Mouse (Mus musculus) cerebellum, postnatal 14 days (tissue): ENCODE measurements around the gene Wdfy3.
"Not testable (repeated sequence)": the region's sequence is repeated elsewhere in the genome, so short reads cannot be mapped to it uniquely, and the experiment has no call there.

Source experiments
- DNase-seq, 2 experiments: peaks; one replicate each; pipeline ENCODE4 v3.0.0; 2021; ENCODE audit warnings: mixed read lengths in 2 of 2

The Wdfy3 gene

GRCm38 (mm10) chr5:101876185-101876584, 193.5 kb downstream of the Wdfy3 start:
- DNase-seq, result no peak

DNA sequence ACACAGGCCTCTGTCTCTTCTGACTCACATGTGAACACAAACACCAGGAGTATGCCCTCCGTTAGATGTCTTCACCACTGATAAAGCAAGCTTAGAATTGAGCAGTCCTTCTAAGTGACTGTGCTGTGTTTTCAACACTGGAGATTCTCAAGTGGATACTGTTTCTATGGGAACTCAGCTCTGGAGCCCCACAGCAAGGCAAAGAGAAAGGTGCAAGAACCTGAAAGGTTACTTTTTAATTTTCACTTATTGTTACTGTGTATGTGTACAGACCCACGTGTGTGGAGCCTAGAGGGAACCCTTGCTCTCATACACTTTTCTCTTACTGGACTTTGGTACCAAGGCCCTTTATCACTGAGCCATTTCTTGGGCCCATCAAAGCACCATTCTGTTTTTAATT, 203.0 kb downstream of the Wdfy3 start:
- no peak for DNase-seq

DNA sequence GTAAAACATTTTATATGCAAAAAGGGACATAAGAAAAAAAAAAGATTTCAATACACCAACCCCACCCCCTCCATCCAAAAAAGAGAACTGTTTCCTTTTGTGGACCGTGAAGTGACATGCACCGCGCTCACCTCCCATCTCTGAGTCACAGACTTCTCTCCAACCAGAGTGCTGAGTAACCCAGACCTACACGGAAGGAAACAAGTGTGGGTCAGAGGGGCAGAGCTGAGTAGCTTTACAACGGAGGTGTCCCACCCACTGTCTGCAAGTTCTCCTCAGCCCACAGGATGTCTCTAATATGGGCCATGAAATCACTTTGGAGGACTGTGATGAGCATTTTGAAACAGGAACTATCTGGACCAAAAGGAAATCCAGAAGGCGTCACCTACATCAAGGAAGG, 205.8 kb downstream of the Wdfy3 start:
- DNase-seq, result no peak

DNA sequence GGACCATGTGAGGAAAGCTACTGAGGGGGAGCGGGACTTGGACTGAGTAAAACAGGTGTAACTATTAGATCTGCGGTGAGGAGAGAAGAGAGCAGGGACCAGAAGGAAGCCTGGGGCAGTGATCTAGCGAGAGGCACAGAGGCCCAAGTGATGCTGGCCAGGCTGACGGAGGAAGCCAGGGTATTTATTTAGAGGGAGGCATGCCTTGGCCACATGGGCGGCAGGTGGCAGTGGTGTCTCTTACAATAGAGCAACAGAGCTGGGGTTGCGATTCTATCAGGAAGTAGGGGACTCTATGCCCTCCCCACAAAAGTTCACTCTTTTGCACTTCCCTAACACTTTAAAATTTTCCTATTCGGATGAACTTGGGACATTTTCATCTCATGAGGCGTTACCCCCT, 207.1 kb downstream of the Wdfy3 start:
- DNase-seq, result no peak

- DNase-seq, result no peak
Observed at GRCm38 (mm10) chr5:101861786-101862571, 207.7 kb downstream of the Wdfy3 start.

GRCm38 (mm10) chr5:101858891-101859436, 210.8 kb downstream of the Wdfy3 start:
- DNase-seq, result no peak

GRCm38 (mm10) chr5:101855475-101855874, 214.2 kb downstream of the Wdfy3 start:
- no peak for DNase-seq

DNA sequence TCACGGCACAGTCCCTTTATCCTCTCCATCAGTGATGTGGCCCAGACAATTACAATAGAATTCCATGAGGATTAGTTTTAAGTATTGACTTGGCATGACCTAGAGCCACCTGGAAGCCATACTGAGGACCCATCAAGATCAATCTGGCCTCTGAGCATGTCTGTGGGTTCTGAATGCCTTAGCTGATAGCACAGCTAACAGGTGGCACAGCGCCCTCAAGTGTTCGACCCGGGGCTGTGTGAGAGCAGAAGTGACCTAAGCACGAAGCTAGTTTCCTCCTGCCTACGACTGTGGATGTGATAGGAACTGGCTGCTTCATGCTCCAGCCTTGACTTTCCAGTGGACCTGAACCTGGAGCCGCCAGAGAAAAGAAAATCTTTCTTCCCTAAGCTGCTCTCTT, 215.1 kb downstream of the Wdfy3 start:
- peak in 1 of 2 experiments; percentile 58 for DNase-seq

DNA sequence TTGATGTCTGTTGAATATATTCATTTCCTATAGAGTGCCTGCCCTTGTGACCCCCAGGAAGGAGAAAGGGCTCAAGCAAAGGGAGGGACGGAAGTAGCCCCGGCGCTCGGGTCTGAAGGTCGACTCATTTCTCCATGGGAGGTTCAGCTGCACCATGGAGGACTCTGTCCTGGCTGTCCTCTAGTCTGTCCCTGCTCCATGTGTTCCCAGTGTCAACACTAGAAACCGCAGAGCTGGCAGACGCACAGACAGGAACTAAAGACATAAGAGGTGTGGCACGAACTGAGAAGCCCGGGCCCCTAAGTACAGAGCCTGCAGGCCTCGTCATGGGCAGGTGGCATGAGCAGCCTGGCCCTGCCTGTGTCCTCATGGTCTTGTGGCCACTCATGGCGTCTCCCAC, 215.6 kb downstream of the Wdfy3 start:
- no peak for DNase-seq

GRCm38 (mm10) chr5:101852116-101852680, 217.5 kb downstream of the Wdfy3 start:
- DNase-seq, result no peak

DNA sequence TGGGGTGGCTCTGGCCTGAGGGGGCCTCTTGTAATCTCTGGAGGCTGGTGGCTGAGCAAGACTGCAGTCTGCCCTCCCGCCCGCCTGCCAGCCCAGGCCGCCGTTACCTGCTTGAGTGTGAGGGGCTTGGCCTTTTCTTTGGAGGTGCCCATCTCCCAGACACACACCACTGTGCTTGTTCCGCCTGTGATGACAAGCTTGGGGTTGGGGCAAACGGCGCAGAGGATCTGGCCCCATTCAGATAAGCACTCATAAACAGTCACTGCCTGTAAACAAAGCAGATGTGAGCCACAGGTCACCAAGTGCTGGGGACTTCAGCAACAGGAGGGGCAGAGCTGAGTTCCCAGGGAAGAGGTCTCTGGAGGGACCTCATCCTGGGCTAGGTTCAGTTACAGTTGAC, 218.6 kb downstream of the Wdfy3 start:
- DNase-seq, result no peak

DNA sequence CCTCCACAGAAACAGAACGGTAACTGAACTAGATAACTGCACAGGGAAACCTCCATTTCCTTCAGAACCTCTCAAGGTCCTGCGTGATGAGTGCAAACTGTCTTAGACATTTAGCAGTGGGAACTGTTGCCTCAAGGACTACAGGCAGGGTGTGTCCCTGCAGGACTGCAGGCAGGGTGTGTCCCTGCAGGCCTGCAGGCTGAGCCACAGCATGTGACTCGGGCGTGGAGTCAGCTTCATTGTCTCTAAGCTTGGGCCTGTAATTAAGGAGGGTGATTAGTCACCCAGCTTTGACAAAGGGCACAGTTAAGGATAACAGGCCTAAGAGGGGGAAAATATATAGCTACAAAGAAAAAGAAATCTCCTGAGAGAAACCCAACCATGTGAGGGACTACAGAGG, 222.0 kb downstream of the Wdfy3 start:
- DNase-seq, result no peak

- DNase-seq, result no peak
Observed at GRCm38 (mm10) chr5:101847323-101847722, 222.4 kb downstream of the Wdfy3 start.

GRCm38 (mm10) chr5:101845930-101846329, 223.8 kb downstream of the Wdfy3 start:
- DNase-seq, result no peak

DNA sequence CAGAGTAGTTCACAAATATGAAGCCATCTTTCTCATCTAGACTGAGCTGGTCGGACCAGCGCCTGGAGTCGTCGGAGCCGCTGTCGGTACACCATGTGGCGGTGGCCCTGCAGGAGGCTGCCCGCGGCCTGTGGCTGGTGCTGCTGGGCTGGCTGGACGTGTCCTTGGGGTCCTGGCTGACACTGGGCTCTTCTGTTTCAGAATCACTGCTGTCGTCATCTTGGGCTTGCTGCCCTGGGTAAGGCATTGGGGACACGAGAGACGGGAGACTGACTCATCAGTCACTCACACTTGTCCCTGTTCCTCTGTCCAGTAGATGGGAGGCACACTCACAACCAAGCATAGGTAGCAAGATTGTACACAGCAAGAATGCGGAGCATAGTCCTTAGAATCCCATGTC, 224.7 kb downstream of the Wdfy3 start:
- no peak for DNase-seq

- no peak for DNase-seq
Observed at GRCm38 (mm10) chr5:101840476-101840875, 229.2 kb downstream of the Wdfy3 start.

DNA sequence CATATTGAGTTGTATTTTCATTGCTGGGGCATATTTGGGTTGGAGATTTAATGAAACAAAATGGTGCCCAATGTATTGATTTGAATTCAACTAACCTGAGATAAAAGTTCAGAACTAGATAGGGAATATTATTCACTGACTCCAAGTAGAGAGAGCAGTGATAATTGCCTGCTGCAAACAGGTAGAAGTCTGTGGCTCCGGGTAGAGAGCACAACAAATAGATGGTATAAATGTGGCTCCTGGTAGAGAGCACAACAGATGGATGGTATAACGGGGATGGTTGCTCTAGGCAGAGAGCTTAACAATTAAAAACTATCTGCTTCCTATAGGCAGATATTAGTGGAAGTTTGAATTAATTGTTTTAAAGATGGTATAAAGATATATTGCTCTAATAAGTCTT, 232.1 kb downstream of the Wdfy3 start:
- not testable (repeated sequence) for DNase-seq

DNA sequence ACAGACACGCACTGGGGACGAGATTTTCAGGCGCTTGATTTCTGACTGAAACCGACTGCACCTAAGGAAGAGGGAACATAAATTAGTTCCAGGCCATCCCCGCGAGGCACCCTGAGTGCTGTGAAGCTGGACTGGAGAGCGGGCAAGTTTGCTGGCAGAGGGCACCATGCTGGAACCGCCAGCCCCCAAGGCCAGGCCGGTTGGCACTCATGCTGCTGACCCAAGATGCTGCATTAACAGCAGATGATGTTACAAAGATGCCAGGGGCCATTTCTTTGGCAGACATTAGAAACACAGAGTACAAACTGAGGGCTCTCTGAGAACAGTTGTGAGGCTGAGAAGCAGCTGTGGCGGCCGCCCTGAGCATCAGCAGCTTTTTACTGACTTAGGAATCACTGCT, 233.5 kb downstream of the Wdfy3 start:
- DNase-seq, result no peak

DNA sequence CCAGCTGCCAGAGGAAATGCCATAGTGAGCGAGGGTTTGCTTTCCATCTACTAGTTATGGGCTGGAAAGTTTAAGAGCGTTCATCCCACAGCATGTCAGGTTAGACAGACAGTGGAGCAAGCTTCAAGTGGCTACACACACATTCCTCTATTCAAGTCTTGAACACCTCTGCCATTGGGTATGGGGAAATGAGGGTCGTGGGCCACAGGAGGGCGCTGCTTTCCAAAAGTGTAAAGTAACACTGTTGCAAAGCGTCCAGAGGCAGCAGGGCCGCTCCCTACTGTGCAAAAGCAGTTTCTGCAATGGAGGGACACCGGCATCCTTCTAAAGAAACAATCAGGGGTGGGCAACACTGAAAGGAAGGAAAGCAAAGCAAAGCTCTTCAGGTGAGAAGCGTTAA, 235.8 kb downstream of the Wdfy3 start:
- DNase-seq, result no peak

DNA sequence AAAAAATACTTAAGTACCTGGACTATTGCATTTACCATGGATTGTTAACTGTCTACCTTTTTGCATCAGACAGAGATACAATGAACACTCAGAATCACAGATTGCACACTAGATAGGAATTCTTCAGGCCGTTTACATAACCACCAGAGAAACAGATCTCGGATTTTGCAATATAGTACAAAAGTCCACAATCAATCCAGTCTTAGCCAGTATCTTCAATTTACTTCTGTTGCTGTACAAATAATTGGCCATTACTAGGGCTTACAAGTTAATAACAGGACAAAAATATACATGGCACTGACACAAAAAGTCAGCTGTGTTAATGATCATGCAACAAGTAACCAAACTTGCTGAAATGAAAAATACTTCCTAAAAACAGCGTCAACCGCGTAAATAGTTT, 236.7 kb downstream of the Wdfy3 start:
- DNase-seq, result no peak

GRCm38 (mm10) chr5:101832042-101832441, 237.7 kb downstream of the Wdfy3 start:
- DNase-seq, result peak in 1 of 2 experiments; percentile 37

GRCm38 (mm10) chr5:101830180-101830579, 239.5 kb downstream of the Wdfy3 start:
- no peak for DNase-seq

DNA sequence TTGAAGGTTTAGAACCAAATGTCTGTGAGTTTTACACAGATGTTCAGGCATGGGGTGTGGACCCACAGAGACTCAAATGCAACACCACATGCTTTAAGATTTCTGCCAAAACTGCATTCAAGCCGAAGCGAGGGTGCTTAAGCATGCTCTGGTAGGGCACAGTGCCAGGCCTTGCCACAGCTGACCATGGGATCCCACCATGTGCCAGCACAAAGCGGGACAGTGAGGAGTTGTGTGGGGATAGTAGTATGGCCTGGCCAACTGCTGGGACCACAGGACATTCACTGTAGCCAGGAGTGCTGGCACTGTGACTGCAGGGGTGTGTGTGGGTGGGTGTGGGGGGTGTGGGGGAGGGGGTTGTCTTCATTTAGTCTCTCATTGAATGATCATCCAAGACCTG, 240.8 kb downstream of the Wdfy3 start:
- DNase-seq, result peak in 1 of 2 experiments; percentile 37

- DNase-seq, result no peak
Observed at GRCm38 (mm10) chr5:101827477-101827876, 242.2 kb downstream of the Wdfy3 start.
